Mouse (Mus musculus): ENCODE results near the gene Poln. TPM values are rescaled to one million over a fixed set of nuclear protein-coding genes. Genes with fewer than 3 reads are reported as not detected.

The Poln gene
- total RNA-seq, 2 experiments from 2014 or later, result 0.91 to 1.9 TPM

GRCm38 (mm10) chr5:33997829-33998504 is 171.3 kb downstream of the Poln start:
- intact Hi-C loops (cut with DNase I), result loop anchor here (2.0 to 10.0 kb wide), 3 partner anchors 61 to 277 kb away; partner anchors contain the start of genes Mxd4 and Nelfa

GRCm38 (mm10) chr5:33997051-33997741 is 172.1 kb downstream of the Poln start:
- intact Hi-C loops (cut with DNase I), result loop anchor here (2.0 to 10.0 kb wide), 3 partner anchors 60 to 278 kb away; partner anchors contain the start of genes Mxd4 and Nelfa
- DNase-seq (ENCODE audit: low spot score in 2 of 2), result peak; percentile 80 to 86

More at GRCm38 (mm10) chr5:33997829-33998504, 171.3 kb downstream of the Poln start:
- DNase-seq (ENCODE audit: low spot score in 2 of 2), result no peak

- no peak for DNase-seq (ENCODE audit: low spot score in 2 of 2)
- intact Hi-C loops (cut with DNase I), result loop anchor here (2.0 to 10.0 kb wide), 3 partner anchors 60 to 278 kb away; partner anchors contain the start of genes Mxd4 and Nelfa
Measured at GRCm38 (mm10) chr5:33996694-33997045, 172.6 kb downstream of the Poln start.

GRCm38 (mm10) chr5:33995843-33996693 is 173.2 kb downstream of the Poln start, which contains the start of gene Nat8l:
Nat8l (plus strand) TSS chr5:33995984.
- intact Hi-C loops (cut with DNase I), result loop anchor here (2.0 to 10.0 kb wide), 3 partner anchors 59 to 279 kb away; partner anchors contain the start of genes Mxd4 and Nelfa
- peak; percentile 91 to 95 for DNase-seq (ENCODE audit: low spot score in 2 of 2)

GRCm38 (mm10) chr5:33994671-33995625 is 174.3 kb downstream of the Poln start:
- intact Hi-C loops (cut with DNase I), result loop anchor here (5.0 to 10.0 kb wide), 2 partner anchors 192 to 280 kb away; partner anchors contain the start of gene Mxd4
- DNase-seq (ENCODE audit: low spot score in 2 of 2), result peak; percentile 52 to 54

GRCm38 (mm10) chr5:33983309-33984121 is 185.7 kb downstream of the Poln start, which contains the start of gene Gm1673:
Gm1673 (plus strand) TSS chr5:33983433.
- intact Hi-C loops (cut with DNase I), result no loop called here
- peak; percentile 90 to 92 for DNase-seq (ENCODE audit: low spot score in 2 of 2)

- DNase-seq (ENCODE audit: low spot score in 2 of 2), result no peak
- intact Hi-C loops (cut with DNase I), result no loop called here
Measured at GRCm38 (mm10) chr5:33982731-33983259, 186.5 kb downstream of the Poln start.

GRCm38 (mm10) chr5:33976267-33976666 is 193.0 kb downstream of the Poln start:
- no peak for DNase-seq (ENCODE audit: low spot score in 2 of 2)
- intact Hi-C loops (cut with DNase I), result no loop called here

GRCm38 (mm10) chr5:33974736-33975135 is 194.5 kb downstream of the Poln start:
- DNase-seq (ENCODE audit: low spot score in 2 of 2), result no peak

GRCm38 (mm10) chr5:33959382-33959781 is 209.9 kb downstream of the Poln start:
- no peak for DNase-seq (ENCODE audit: low spot score in 2 of 2)
- intact Hi-C loops (cut with DNase I), result no loop called here

More at GRCm38 (mm10) chr5:33974736-33975135, 194.5 kb downstream of the Poln start:
- intact Hi-C loops (cut with DNase I), result no loop called here

Other genes with a start within 250 kb of the Poln start
- gene Nelfa, start 233.0 kb downstream of the Poln start, total RNA-seq (2021), result 10 to 100 TPM; 17.9 to 20.9 TPM
- gene Gm1673, start 186.0 kb downstream of the Poln start, total RNA-seq (2021), result 10 to 100 TPM; 77.3 to 91.5 TPM
- 100 to 1,000 TPM; 185 to 226 TPM for gene Nat8l, start 173.5 kb downstream of the Poln start, total RNA-seq (2021)
- gene Haus3, start 79 bp upstream of the Poln start, total RNA-seq (2021), result 1 to 10 TPM; 7.8 to 8.2 TPM
- 10 to 100 TPM; 86.5 to 86.9 TPM for gene Mxd4, start 18.3 kb upstream of the Poln start, total RNA-seq (2021)
- 10 to 100 TPM; 53.1 to 55.3 TPM for gene Zfyve28, start 119.0 kb upstream of the Poln start, total RNA-seq (2021)
- 1 to 10 TPM in 1 of 2 experiments, under 1 TPM in 1; 0.96 to 1.5 TPM for gene Cfap99, start 119.2 kb upstream of the Poln start, total RNA-seq (2021)
- gene Rnf4, start 166.8 kb upstream of the Poln start, total RNA-seq (2021), result 10 to 100 TPM; 82.2 to 87.2 TPM
- gene Fam193a, start 200.5 kb upstream of the Poln start, total RNA-seq (2021), result 10 to 100 TPM; 40.0 to 44.5 TPM

Data from left cerebral cortex, postnatal 36 days (tissue).